Mouse (Mus musculus) liver, postnatal 0 days (tissue): Measurements from ENCODE around the gene Tnik. TPM values are rescaled to one million over a fixed set of nuclear protein-coding genes. Genes with fewer than 3 reads are reported as not detected.
A peak's percentile ranks its signal among the peaks of the same experiment; 100 is the strongest.

Experiments used
- ATAC-seq: fragments of 200-750 bp; cut with Nextera tagmentation; 2 replicates; pipeline ENCODE4 v1.8.0; 2017; ENCODE audit warnings: mild to moderate bottlenecking, moderate library complexity
- DNase-seq: peaks from one replicate; pipeline ENCODE4 v3.0.0-alpha.2; 2016
- H3K27ac ChIP-seq: fragments of 300-500 bp; sonication (generic); 2 replicates; pipeline ENCODE4 v1.5.1; 2014; ENCODE audit warnings: antibody characterized with exemption, moderate library complexity, mild to moderate bottlenecking, low read depth
- H3K27me3 ChIP-seq: fragments of 300-500 bp; sonication (generic); 2 replicates; pipeline ENCODE4 v1.6.1; 2014; ENCODE audit warnings: low read length, control low read depth, mixed read lengths; ENCODE audit not compliant: insufficient read depth
- H3K36me3 ChIP-seq: fragments of 300-500 bp; sonication (generic); replicated peaks from 2 replicates; pipeline ENCODE4 v1.6.1; 2014; ENCODE audit warnings: mild to moderate bottlenecking, control low read depth, low read length, moderate library complexity, mixed read lengths; ENCODE audit not compliant: insufficient read depth
- H3K4me1 ChIP-seq: fragments of 300-500 bp; sonication (generic); 2 replicates; pipeline ENCODE4 v1.6.1; 2014; ENCODE audit warnings: antibody characterized with exemption, mild to moderate bottlenecking, control low read depth; ENCODE audit not compliant: insufficient read depth
- H3K4me2 ChIP-seq: fragments of 300-500 bp; sonication (generic); 2 replicates; pipeline ENCODE4 v1.6.1; 2014; ENCODE audit warnings: low read depth, mild to moderate bottlenecking, low read length, moderate library complexity, mixed read lengths
- H3K4me3 ChIP-seq: fragments of 300-500 bp; sonication (generic); 2 replicates; pipeline ENCODE4 v1.5.1; 2014; ENCODE audit warnings: low read depth, low read length
- H3K9ac ChIP-seq: fragments of 300-500 bp; sonication (generic); replicated peaks from 2 replicates; pipeline ENCODE4 v1.6.1; 2014; ENCODE audit warnings: mild to moderate bottlenecking, moderate library complexity
- H3K9me3 ChIP-seq: fragments of 300-500 bp; sonication (generic); 2 replicates; pipeline ENCODE4 v1.6.1; 2016; ENCODE audit warnings: mild to moderate bottlenecking, control low read depth, low read length, mixed read lengths
- CTCF ChIP-seq: sonication (generic); IDR thresholded peaks from 2 replicates; pipeline ENCODE4 v1.5.1; 2016; ENCODE audit warnings: antibody characterized with exemption, low read depth
- EP300 ChIP-seq: IDR thresholded peaks from 2 replicates; pipeline ENCODE4 v1.6.1; 2016; ENCODE audit warnings: antibody characterized with exemption, low read depth, mild to moderate bottlenecking
- WGBS: fragments of 180-500 bp; shearing (Covaris S2); extraction: QIAGEN DNeasy Blood & Tissue Kit; methylation state at CpG from one replicate; pipeline ENCODE4 v1.1.7; 2014; ENCODE audit not compliant: insufficient replicate concordance; 5-methylcytosine and 5-hydroxymethylcytosine counted together
- polyA plus RNA-seq: library from polyadenylated mRNA; unstranded; fragments of >200 nt; fragmentation: Nextera tagmentation; extraction: Ambion mirVana; gene quantifications from 2 replicates; pipeline ENCODE4 v1.2.1, GENCODE M21; 2015

The Tnik gene
- polyA plus RNA-seq = 1.0 and 1.3 TPM in 2 replicates

GRCm38 (mm10) chr3:28263002-28263947 is at the start of gene Tnik:
Tnik (plus strand) TSS chr3:28263214.
- H3K27ac ChIP-seq = 0 out of 2 replicates have a peak within 1 kb of the TSS, but pooled peaks have one; percentile 8
- DNase-seq (peak; percentile 82), ATAC-seq (peak; percentile 85)
- no peaks in the 10 kb centered on the region for H3K9me3 ChIP-seq
- H3K4me3 ChIP-seq = peak within 1 kb of the TSS; percentile 71
- H3K9ac ChIP-seq = peak within 1 kb of the TSS; percentile 61
- TF ChIP-seq EP300 (no peak), CTCF (no peak)
- H3K27me3 ChIP-seq = 0 out of 2 replicates have a peak, but pooled peaks cover 16% of the 10 kb centered on the region
- no peaks in the 10 kb centered on the region for H3K36me3 ChIP-seq
- H3K4me1 ChIP-seq = peaks cover 4% of the 10 kb centered on the region; the same call in 1 of the 2 replicates
- H3K4me2 ChIP-seq = peak within 1 kb of the TSS; percentile 99
- under 1% methylated on average over 58 of the region's 59 CpGs for WGBS

DNA sequence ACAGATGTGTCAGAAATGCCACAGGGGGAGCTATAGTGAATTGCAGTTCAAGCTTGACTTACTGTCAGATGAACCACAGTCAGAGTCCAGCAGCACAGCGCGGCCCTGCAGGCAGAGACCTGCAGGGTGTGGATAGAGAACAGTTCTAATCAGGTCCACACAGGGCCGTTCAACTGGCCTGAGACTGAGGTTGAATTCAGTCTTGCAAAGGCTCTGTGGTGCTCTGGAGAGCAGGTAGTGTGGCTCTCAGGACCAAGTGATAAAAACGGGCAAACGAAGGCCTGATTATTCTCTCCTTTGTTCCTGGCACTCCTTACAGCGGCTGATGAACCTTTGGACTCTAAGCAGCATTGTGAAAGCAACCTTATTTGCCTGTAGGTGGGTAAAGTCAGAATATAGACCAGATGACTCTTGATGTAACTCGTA is 48.1 kb upstream of the Tnik start:
- no peak for DNase-seq
- TF ChIP-seq EP300 = no peak
- TF ChIP-seq CTCF = no peak
- WGBS = 61% methylated on average over 7 of the region's 7 CpGs
- Histone ChIP-seq H3K27ac (no peak overlapping the region), H3K27me3 (no peaks in the 10 kb centered on the region), H3K4me2 (no peak overlapping the region), H3K9me3 (no peaks in the 10 kb centered on the region), H3K4me1 (no peaks in the 10 kb centered on the region), H3K36me3 (no peaks in the 10 kb centered on the region), H3K4me3 (no peak overlapping the region), H3K9ac (no peak overlapping the region)
- ATAC-seq = no peak

GRCm38 (mm10) chr3:28217001-28217400 is 46.0 kb upstream of the Tnik start:
- Histone ChIP-seq H3K4me3 (no peak overlapping the region), H3K36me3 (no peaks in the 10 kb centered on the region), H3K4me1 (no peaks in the 10 kb centered on the region), H3K27me3 (no peaks in the 10 kb centered on the region), H3K27ac (no peak overlapping the region), H3K9ac (no peak overlapping the region), H3K9me3 (no peaks in the 10 kb centered on the region), H3K4me2 (no peak overlapping the region)
- no peak for DNase-seq
- 46% methylated on average over 5 of the region's 5 CpGs for WGBS
- no peak for TF ChIP-seq EP300
- no peak for TF ChIP-seq CTCF
- ATAC-seq = no peak

GRCm38 (mm10) chr3:28219533-28219932 is 43.5 kb upstream of the Tnik start:
- WGBS = 78% methylated on average over 7 of the region's 7 CpGs
- H3K4me1 ChIP-seq = no peaks in the 10 kb centered on the region
- H3K4me3 ChIP-seq = no peak overlapping the region
- no peak overlapping the region for H3K9ac ChIP-seq
- DNase-seq (no peak), ATAC-seq (no peak)
- no peak overlapping the region for H3K27ac ChIP-seq
- H3K27me3 ChIP-seq = no peaks in the 10 kb centered on the region
- no peaks in the 10 kb centered on the region for H3K9me3 ChIP-seq
- TF ChIP-seq CTCF (no peak), EP300 (no peak)
- no peaks in the 10 kb centered on the region for H3K36me3 ChIP-seq
- no peak overlapping the region for H3K4me2 ChIP-seq

DNA sequence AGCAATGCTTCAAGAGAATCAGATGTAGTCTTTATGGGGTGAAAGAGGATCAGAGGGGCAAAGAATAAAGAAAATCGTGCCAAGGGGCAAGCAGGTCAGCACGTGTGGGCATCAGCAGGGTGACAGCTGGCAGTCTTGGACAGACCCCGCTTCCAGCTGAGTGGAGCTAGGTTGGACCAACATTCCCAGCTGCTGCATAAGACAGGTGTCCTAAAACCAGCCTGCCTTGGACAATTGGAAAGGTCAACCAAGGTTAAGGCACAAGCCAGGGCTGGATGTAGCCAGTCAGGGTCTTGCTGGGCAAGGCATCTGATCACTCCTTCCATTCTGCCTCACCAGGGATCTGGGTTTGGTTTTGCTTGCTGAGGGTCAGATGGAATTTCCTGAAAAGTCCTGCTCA is 43.0 kb upstream of the Tnik start:
- no peaks in the 10 kb centered on the region for H3K4me1 ChIP-seq
- TF ChIP-seq CTCF = no peak
- TF ChIP-seq EP300 = no peak
- ATAC-seq = no peak
- H3K4me2 ChIP-seq = no peak overlapping the region
- no peak overlapping the region for H3K4me3 ChIP-seq
- H3K9ac ChIP-seq = no peak overlapping the region
- H3K27me3 ChIP-seq = no peaks in the 10 kb centered on the region
- no peaks in the 10 kb centered on the region for H3K36me3 ChIP-seq
- DNase-seq = no peak
- H3K27ac ChIP-seq = no peak overlapping the region
- no peaks in the 10 kb centered on the region for H3K9me3 ChIP-seq
- WGBS = 76% methylated on average over 3 of the region's 3 CpGs
